Mouse (Mus musculus): ENCODE measurements around the gene Phf2. TPM values are rescaled to one million over a fixed set of nuclear protein-coding genes. Genes with fewer than 3 reads are reported as not detected.

Gene Phf2
- polyA plus RNA-seq, 1 experiment from 2014 or later = 5.3 TPM

- DNase-seq (ENCODE audit: low spot score) = no peak
- H3K9ac ChIP-seq (ENCODE audit: low read depth, low read length) = no peak overlapping the region
- H3K4me3 ChIP-seq (replicated peaks; ENCODE audit: low read depth, low read length) = no peak overlapping the region
- TF ChIP-seq CTCF (IDR thresholded peaks at IDR 0.05; ENCODE audit: low read depth) = no peak
- WGBS = 75% methylated on average over 11 of the region's 11 CpGs
- H3K27ac ChIP-seq = no peak overlapping the region
- no peaks in the 10 kb centered on the region for H3K9me3 ChIP-seq (replicated peaks; ENCODE audit: low read length)
- H3K4me1 ChIP-seq (replicated peaks; ENCODE audit: insufficient read depth, low read length) = no peaks in the 10 kb centered on the region
- H3K27me3 ChIP-seq (ENCODE audit: insufficient read depth, low read length) = no peaks in the 10 kb centered on the region
- no peak overlapping the region for H3K4me2 ChIP-seq (ENCODE audit: low read length)
- ATAC-seq (replicated peaks; ENCODE audit: low FRiP score, low read depth) = no peak
- H3K36me3 ChIP-seq (ENCODE audit: insufficient read depth, low read length) = no peaks in the 10 kb centered on the region
These were observed 102.8 kb downstream of the Phf2 start for GRCm38 (mm10) chr13:48768109-48768508.

- Histone ChIP-seq H3K9me3 (replicated peaks; ENCODE audit: low read length) (no peaks in the 10 kb centered on the region), H3K27ac (no peak overlapping the region), H3K4me2 (ENCODE audit: low read length) (no peak overlapping the region), H3K36me3 (ENCODE audit: insufficient read depth, low read length) (no peaks in the 10 kb centered on the region), H3K27me3 (ENCODE audit: insufficient read depth, low read length) (no peaks in the 10 kb centered on the region), H3K4me1 (replicated peaks; ENCODE audit: insufficient read depth, low read length) (no peaks in the 10 kb centered on the region), H3K9ac (ENCODE audit: low read depth, low read length) (no peak overlapping the region), H3K4me3 (replicated peaks; ENCODE audit: low read depth, low read length) (no peak overlapping the region)
- TF ChIP-seq CTCF (IDR thresholded peaks at IDR 0.05; ENCODE audit: low read depth) = no peak
- WGBS = 56% methylated on average over 11 of the region's 11 CpGs
- DNase-seq (ENCODE audit: low spot score) = no peak
- ATAC-seq (replicated peaks; ENCODE audit: low FRiP score, low read depth) = no peak
These were observed 107.1 kb downstream of the Phf2 start for GRCm38 (mm10) chr13:48763701-48764245.

GRCm38 (mm10) chr13:48760855-48761436 is 110.0 kb downstream of the Phf2 start:
- Histone ChIP-seq H3K4me1 (replicated peaks; ENCODE audit: insufficient read depth, low read length) (no peaks in the 10 kb centered on the region), H3K27ac (no peak overlapping the region), H3K36me3 (ENCODE audit: insufficient read depth, low read length) (no peaks in the 10 kb centered on the region), H3K9me3 (replicated peaks; ENCODE audit: low read length) (no peaks in the 10 kb centered on the region), H3K27me3 (ENCODE audit: insufficient read depth, low read length) (no peaks in the 10 kb centered on the region), H3K9ac (ENCODE audit: low read depth, low read length) (no peak overlapping the region), H3K4me2 (ENCODE audit: low read length) (no peak overlapping the region), H3K4me3 (replicated peaks; ENCODE audit: low read depth, low read length) (no peak overlapping the region)
- ATAC-seq (replicated peaks; ENCODE audit: low FRiP score, low read depth) (no peak), DNase-seq (ENCODE audit: low spot score) (no peak)
- TF ChIP-seq CTCF (IDR thresholded peaks at IDR 0.05; ENCODE audit: low read depth) = no peak
- WGBS = 60% methylated on average over 8 of the region's 8 CpGs

GRCm38 (mm10) chr13:48756769-48757168 is 114.2 kb downstream of the Phf2 start:
- WGBS = 52% methylated on average over 15 of the region's 15 CpGs

More at GRCm38 (mm10) chr13:48756769-48757168, 114.2 kb downstream of the Phf2 start:
- DNase-seq (ENCODE audit: low spot score) (no peak), ATAC-seq (replicated peaks; ENCODE audit: low FRiP score, low read depth) (no peak)
- TF ChIP-seq CTCF (IDR thresholded peaks at IDR 0.05; ENCODE audit: low read depth) = no peak
- Histone ChIP-seq H3K4me1 (replicated peaks; ENCODE audit: insufficient read depth, low read length) (no peaks in the 10 kb centered on the region), H3K27ac (no peak overlapping the region), H3K4me3 (replicated peaks; ENCODE audit: low read depth, low read length) (no peak overlapping the region), H3K9ac (ENCODE audit: low read depth, low read length) (no peak overlapping the region), H3K36me3 (ENCODE audit: insufficient read depth, low read length) (no peaks in the 10 kb centered on the region), H3K27me3 (ENCODE audit: insufficient read depth, low read length) (no peaks in the 10 kb centered on the region), H3K4me2 (ENCODE audit: low read length) (no peak overlapping the region), H3K9me3 (replicated peaks; ENCODE audit: low read length) (no peaks in the 10 kb centered on the region)

Other genes starting within 250 kb of the Phf2 start
- 9.9 and 10.7 TPM in 2 replicates for gene Ptpdc1, start 245.5 kb downstream of the Phf2 start, polyA plus RNA-seq (2015; fragmentation: Nextera tagmentation; extraction: Ambion mirVana)
- not detected in 2 replicates for gene Barx1, start 208.1 kb downstream of the Phf2 start, polyA plus RNA-seq (2015; fragmentation: Nextera tagmentation; extraction: Ambion mirVana)
- 26.6 and 28.6 TPM in 2 replicates for gene Fam120a, start 96.9 kb upstream of the Phf2 start, polyA plus RNA-seq (2015; fragmentation: Nextera tagmentation; extraction: Ambion mirVana)

Measured in kidney, postnatal 0 days (tissue).